Mouse (Mus musculus): ENCODE results near the gene 4930432M17Rik.

DNA sequence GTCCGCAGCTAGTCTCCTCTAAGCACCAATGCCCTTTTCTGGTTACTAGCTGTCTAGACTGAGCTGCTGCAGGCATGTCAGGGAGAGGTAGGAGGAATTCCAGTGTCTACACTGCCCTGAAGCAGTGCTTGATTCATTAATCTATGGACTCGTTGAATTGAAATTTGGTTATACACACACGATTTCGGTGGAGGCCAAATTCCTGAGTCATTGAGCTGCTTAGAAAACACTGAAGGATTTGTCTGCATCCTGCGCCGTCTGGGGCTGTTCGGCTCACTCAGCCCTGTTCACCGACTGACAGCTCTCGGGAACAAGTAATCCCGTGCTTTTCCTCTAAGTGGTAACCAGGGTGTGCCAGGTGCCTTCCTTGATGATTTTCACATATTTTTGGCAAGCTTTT lies 55.1 kb downstream of the 4930432M17Rik start:
- TF ChIP-seq TAL1 (IDR thresholded peaks at IDR 0.05; ENCODE audit: low read length), result no peak
- TF ChIP-seq GATA1 (IDR thresholded peaks at IDR 0.05; ENCODE audit: low read length), result no peak

All from erythroblast, embryonic 14.5 days (primary cell).